ENCODE assay signal across 23 mouse cellular contexts in the genomic region with DNA sequence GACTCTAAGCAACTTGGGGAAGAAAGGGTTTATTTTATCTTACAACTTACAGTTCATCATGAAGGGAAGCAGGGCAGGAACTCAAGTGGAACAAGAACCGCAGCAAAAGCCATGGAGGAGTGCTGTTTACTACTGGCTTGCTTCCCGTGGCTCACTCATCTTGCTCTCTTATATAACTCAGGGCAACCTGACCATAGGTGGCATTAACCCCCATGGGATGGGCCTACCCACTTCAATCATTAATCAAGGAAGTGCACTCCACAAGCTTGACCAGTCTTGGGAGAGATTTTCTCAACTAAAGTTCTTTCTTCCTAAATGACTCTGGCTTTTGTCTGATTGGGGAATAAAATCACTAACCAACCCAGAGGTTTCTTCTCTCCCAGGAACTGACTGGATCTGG.
DNase-seq lines count a peak whose midpoint lies in the region; ATAC-seq and TF ChIP-seq lines count a peak whose summit lies in the region.
"Had no signal": no experiment of that assay in that cellular context is flagged by ENCODE, and none has a peak within 500 bp of the region (broad histone marks: within the 10 kb centered on the region; RNA-seq: fewer than 3 reads in every experiment).

No protein-coding gene starts in this region.

- no peak overlapping the region for H3K4me3 ChIP-seq in kidney, adult 2 months (ENCODE audit: insufficient read depth, low read depth, low read length)
- H3K4me3 ChIP-seq in kidney, embryonic 15.5 days (replicated peaks) = no peak overlapping the region
- H3K4me3 ChIP-seq: embryonic facial prominence, embryonic 12.5 days; embryonic facial prominence, embryonic 15.5 days; heart, embryonic 12.5 days; heart, embryonic 15.5 days had no signal

- no peak for TF ChIP-seq CTCF in kidney, adult 2 months (conservative IDR thresholded peaks at IDR 0.05; ENCODE audit: insufficient read depth, insufficient read length, low read depth, low read length)

- H3K9me3 ChIP-seq in kidney, embryonic 15.5 days (replicated peaks) = no peaks in the 10 kb centered on the region
- H3K9me3 ChIP-seq: embryonic facial prominence, embryonic 12.5 days; embryonic facial prominence, embryonic 15.5 days; heart, embryonic 12.5 days; heart, embryonic 15.5 days had no signal

- TF ChIP-seq POLR2A in kidney, adult 2 months (IDR thresholded peaks at IDR 0.05; ENCODE audit: low read depth, low read length) = no peak

- H3K4me1 ChIP-seq in kidney, adult 2 months (ENCODE audit: control insufficient read depth, insufficient read depth, low read length) = no peaks in the 10 kb centered on the region
- no peaks in the 10 kb centered on the region; the same call in 1 of the 2 replicates for H3K4me1 ChIP-seq in kidney, embryonic 15.5 days
- H3K4me1 ChIP-seq: embryonic facial prominence, embryonic 12.5 days; embryonic facial prominence, embryonic 15.5 days; heart, embryonic 12.5 days; heart, embryonic 15.5 days had no signal

- peak; percentile 64 for DNase-seq in kidney, adult 2 months
- no peak for DNase-seq in kidney, postnatal 4 days
- DNase-seq in kidney, postnatal 25 days = peak; percentile 2 to 55
- DNase-seq in layer of hippocampus, adult 9-10 months (ENCODE audit: low spot score) = no peak
- no peak for DNase-seq in embryo, embryonic 10.5 days (ENCODE audit: low spot score)
- DNase-seq: adrenal gland, adult 8-10 months; adrenal gland, postnatal 36 days; cerebellum, adult 18-20 months; cerebellum, adult 9-10 months; cerebellum, postnatal 14 days; gastrocnemius, postnatal 25 days; heart, adult 18-20 months; heart, postnatal 14 days; heart, postnatal 4 days had no signal

- H3K27me3 ChIP-seq in kidney, adult 2 months (replicated peaks; ENCODE audit: control insufficient read depth, insufficient read depth, low read length) = no peaks in the 10 kb centered on the region
- no peaks in the 10 kb centered on the region for H3K27me3 ChIP-seq in kidney, embryonic 15.5 days
- H3K27me3 ChIP-seq: embryonic facial prominence, embryonic 12.5 days; embryonic facial prominence, embryonic 15.5 days; heart, embryonic 12.5 days; heart, embryonic 15.5 days had no signal

- no peak overlapping the region for H3K9ac ChIP-seq in kidney, embryonic 15.5 days
- H3K9ac ChIP-seq: embryonic facial prominence, embryonic 12.5 days; embryonic facial prominence, embryonic 15.5 days; heart, embryonic 12.5 days; heart, embryonic 15.5 days; hindbrain, embryonic 14.5 days had no signal

- ATAC-seq in kidney, embryonic 15.5 days (replicated peaks; ENCODE audit: low FRiP score) = peak; percentile 76
- ATAC-seq: CD4-positive, CD25-positive, alpha-beta regulatory T cell, adult 4 months; forebrain, embryonic 14.5 days; hindbrain, postnatal 0 days had no signal

- H3K4me2 ChIP-seq in kidney, embryonic 15.5 days = no peak overlapping the region
- H3K4me2 ChIP-seq: embryonic facial prominence, embryonic 12.5 days; embryonic facial prominence, embryonic 15.5 days; heart, embryonic 12.5 days; heart, embryonic 15.5 days; hindbrain, embryonic 14.5 days had no signal

- H3K36me3 ChIP-seq in kidney, adult 2 months (ENCODE audit: control insufficient read depth, insufficient read depth, low read length) = no peaks in the 10 kb centered on the region
- no peaks in the 10 kb centered on the region for H3K36me3 ChIP-seq in kidney, embryonic 15.5 days
- H3K36me3 ChIP-seq: embryonic facial prominence, embryonic 12.5 days; embryonic facial prominence, embryonic 15.5 days; heart, embryonic 12.5 days; heart, embryonic 15.5 days had no signal

- H3K27ac ChIP-seq in kidney, adult 2 months (ENCODE audit: insufficient read depth, low read depth, low read length) = no peak overlapping the region
- no peak overlapping the region for H3K27ac ChIP-seq in kidney, embryonic 15.5 days
- H3K27ac ChIP-seq: embryonic facial prominence, embryonic 12.5 days; embryonic facial prominence, embryonic 15.5 days; heart, embryonic 15.5 days; hindbrain, embryonic 14.5 days; hindbrain, postnatal 0 days had no signal

- 26% methylated on average over 2 of the region's 2 CpGs for WGBS in kidney, adult 2 months
- 22% methylated on average over 2 of the region's 2 CpGs for WGBS in kidney, embryonic 15.5 days

Comparison
In these comparisons a context has a peak if more than half of its experiments do, and no peak if none do; other contexts are left out.
1. DNase-seq: peak in kidney, adult 2 months (single experiment) and kidney, postnatal 25 days (2 of 2); none in kidney, postnatal 4 days (0 of 2), layer of hippocampus, adult 9-10 months (single experiment) and embryo, embryonic 10.5 days (single experiment).